Mouse (Mus musculus): ENCODE results near the gene Depdc1b.

- TF ChIP-seq MAFK (IDR thresholded peaks at IDR 0.05; ENCODE audit: insufficient read depth, low read depth, low read length) (no peak), ZC3H11A (IDR thresholded peaks at IDR 0.05; ENCODE audit: borderline replicate concordance, low read depth, low read length) (no peak)
Measured at GRCm38 (mm10) chr13:108317414-108317813, 1.3 kb downstream of the Depdc1b start.

All from ES-E14 (cell line).